Mouse (Mus musculus): ENCODE measurements around the gene Cxcr6.
A peak's percentile ranks its signal among the peaks of the same experiment; 100 is the strongest.
"Not testable (repeated sequence)": the region's sequence is repeated elsewhere in the genome, so short reads cannot be mapped to it uniquely, and the experiment has no call there.

The Cxcr6 gene

GRCm38 (mm10) chr9:123806267-123806666, at the start of gene Cxcr6:
Gene Cxcr6, plus strand, starts transcription at chr9:123806475.
- DNase-seq (ENCODE audit: low spot score in 2 of 2) = no peak

GRCm38 (mm10) chr9:123756752-123757151, 49.5 kb upstream of the Cxcr6 start:
- DNase-seq (ENCODE audit: low spot score in 2 of 2) = no peak

DNA sequence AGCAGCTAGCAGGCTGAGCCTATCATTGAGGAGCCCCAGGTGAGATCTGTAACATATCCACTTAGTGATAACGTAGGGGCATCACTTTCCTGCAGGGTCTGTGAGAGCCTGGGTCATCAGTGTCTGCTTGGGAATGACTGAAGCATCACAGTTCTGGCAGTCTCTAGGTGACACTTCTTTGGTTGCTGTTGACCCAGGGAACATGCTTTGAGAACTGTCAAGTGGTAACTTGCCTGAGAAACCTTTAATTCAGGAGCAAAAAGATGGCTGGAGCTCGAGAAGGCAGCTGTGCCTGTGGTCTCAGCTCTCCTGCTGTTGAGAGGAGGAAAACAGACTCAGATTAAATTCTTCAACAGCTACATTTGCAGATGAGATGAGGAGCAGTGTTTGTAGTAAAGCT, 48.9 kb upstream of the Cxcr6 start:
- DNase-seq (ENCODE audit: low spot score in 2 of 2) = no peak

DNA sequence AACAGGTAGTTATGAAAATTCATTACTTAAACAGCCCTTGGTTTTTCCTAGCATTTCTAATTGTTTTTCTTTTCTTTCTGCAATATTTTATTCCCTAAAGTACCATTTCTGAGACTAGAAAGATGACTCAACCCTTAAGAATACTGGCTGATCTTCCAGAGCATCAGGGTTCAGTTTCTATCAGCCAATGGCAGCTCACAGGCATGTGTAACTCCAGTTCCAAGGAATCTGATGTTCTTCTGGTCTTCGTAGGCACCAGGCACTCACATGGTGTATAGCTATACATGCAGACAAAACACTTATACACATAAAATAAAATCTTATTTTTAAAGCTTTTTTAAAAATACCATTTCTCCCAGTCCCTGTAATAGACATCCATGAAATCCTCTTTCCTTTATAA, 48.1 kb upstream of the Cxcr6 start:
- DNase-seq (ENCODE audit: low spot score in 2 of 2) = no peak

- no peak for DNase-seq (ENCODE audit: low spot score in 2 of 2)
These were observed 47.6 kb upstream of the Cxcr6 start for GRCm38 (mm10) chr9:123758645-123759044.

- DNase-seq (ENCODE audit: low spot score in 2 of 2) = no peak
These were observed 45.5 kb upstream of the Cxcr6 start for GRCm38 (mm10) chr9:123760806-123761205.

GRCm38 (mm10) chr9:123762886-123763285, 43.4 kb upstream of the Cxcr6 start:
- DNase-seq (ENCODE audit: low spot score in 2 of 2) = no peak

- no peak for DNase-seq (ENCODE audit: low spot score in 2 of 2)
These were observed 42.5 kb upstream of the Cxcr6 start for GRCm38 (mm10) chr9:123763771-123764170.

DNA sequence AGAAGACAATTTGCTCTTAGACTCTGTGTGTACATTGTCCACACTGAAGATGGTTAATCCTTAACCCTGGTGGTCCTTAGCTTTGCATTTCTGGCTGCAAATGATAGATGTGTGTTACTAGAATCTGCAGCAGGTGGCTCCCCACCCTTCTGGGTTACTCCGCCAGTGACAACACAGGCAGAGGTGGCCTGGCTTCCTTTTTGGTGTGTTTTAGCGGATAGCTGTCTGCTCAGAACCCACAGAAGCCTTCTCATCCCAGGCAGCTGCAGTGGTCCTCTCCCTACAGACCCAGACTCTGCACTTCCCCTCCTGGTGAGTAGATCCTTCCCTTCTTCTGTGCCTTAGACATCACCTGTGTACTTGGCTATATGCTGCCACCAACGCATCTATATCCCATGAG, 39.3 kb upstream of the Cxcr6 start:
- DNase-seq (ENCODE audit: low spot score in 2 of 2) = no peak

- DNase-seq (ENCODE audit: low spot score in 2 of 2) = no peak
These were observed 37.8 kb upstream of the Cxcr6 start for GRCm38 (mm10) chr9:123768443-123768842.

GRCm38 (mm10) chr9:123769532-123769931, 36.7 kb upstream of the Cxcr6 start:
- DNase-seq (ENCODE audit: low spot score in 2 of 2) = no peak

- DNase-seq (ENCODE audit: low spot score in 2 of 2) = not testable (repeated sequence)
These were observed 33.0 kb upstream of the Cxcr6 start for GRCm38 (mm10) chr9:123773299-123773698.

- no peak for DNase-seq (ENCODE audit: low spot score in 2 of 2)
These were observed 17.3 kb upstream of the Cxcr6 start for GRCm38 (mm10) chr9:123788855-123789529.

DNA sequence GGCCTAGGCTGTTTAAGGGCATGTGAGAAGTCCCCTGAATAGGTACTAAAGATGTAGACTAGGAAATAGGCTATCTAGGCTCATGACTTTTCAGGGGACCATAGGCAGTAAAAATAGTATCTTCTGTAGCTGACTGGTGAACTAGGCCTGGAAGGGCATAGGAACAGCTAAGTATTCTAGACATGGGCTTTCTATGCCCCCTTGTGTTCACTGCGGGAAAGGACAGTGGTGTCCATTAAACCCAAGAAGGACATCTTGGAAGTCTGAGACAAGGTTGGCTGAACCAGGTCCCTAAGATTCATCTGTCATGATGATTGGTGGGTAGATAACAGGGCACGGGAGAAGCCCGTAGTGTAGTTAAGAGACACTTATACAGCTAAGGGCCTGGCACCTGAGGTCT, 10.1 kb upstream of the Cxcr6 start:
- peak; percentile 11 to 27 for DNase-seq (ENCODE audit: low spot score in 2 of 2)

DNA sequence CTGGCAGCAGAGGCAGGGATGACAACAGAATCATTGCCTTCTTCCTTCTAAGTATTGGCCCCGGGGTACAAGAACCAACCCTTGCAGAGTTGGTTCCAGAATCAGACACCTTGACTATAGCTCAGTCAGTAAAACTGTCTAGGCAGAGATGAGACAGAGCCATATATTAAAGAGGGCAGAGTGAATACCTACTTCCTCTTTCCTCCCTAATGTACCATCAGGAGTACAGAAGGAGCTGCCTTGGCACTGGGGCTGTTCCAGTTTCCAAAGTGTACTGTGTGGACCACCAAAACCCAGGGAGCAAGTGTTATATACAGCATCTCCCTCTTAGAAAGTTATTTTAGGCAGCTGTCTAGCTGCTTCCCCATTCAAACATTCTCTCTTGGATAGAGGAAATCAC, 4.7 kb upstream of the Cxcr6 start:
- DNase-seq (ENCODE audit: low spot score in 2 of 2) = no peak

GRCm38 (mm10) chr9:123802421-123802820, 3.9 kb upstream of the Cxcr6 start:
- no peak for DNase-seq (ENCODE audit: low spot score in 2 of 2)

DNA sequence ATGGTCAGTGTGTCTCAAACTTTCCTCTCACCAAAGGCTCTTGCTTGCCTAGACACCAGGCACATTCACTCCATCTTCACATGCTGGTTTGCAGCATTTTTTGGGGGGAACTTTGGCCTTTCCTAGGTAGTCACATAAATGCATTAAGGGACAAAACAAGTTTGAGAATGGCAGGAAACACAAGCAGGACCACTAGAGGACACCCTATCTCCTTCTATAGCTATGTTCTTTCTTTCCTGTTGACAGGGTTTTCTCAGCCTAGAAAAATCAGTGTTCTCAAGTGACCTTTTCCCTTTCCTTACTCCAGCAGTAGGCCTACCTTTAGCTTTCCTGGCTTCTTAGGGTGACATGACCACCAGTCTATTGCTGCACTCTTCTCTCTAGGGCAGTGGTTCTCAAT, 3.4 kb upstream of the Cxcr6 start:
- DNase-seq (ENCODE audit: low spot score in 2 of 2) = no peak

DNA sequence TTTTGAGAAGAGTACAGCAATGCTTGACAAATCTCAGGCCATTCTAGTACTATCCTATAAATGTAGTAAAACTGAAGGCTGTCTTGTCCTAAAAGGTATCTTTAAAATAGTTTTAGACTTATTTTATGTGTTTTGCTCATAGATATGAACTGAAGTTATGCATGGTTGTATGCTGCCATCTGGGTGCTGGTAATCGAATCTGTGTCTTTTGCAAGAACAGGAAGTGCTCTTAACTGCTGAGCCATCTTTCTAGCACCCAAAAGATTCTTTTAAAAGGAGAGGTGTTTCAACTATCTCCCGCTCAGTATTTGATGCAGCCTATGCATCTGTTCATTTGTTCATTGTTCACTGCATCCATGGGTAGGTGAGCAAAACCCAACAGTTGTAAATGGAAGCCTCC, 1.0 kb upstream of the Cxcr6 start:
- DNase-seq (ENCODE audit: low spot score in 2 of 2) = no peak

DNA sequence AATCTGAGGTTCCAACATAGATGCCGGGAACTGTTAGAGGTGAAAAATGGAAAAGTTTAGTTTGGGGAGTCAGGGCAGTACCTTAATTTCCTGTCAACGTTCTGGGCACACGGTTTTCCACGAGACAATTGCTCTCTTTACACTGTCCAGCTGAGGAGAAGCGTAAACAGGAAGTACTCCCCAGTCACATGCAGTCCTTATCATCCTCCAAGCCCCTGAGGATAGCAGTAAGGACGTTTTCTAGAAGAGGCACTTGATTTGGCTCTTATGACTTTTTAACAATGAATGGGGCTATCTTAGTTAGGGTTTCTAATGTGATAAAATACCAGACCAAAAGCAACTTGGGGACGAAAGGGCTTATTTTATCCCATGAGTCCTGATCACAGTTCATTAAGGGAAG, 2.3 kb downstream of the Cxcr6 start:
- DNase-seq (ENCODE audit: low spot score in 2 of 2) = no peak

DNA sequence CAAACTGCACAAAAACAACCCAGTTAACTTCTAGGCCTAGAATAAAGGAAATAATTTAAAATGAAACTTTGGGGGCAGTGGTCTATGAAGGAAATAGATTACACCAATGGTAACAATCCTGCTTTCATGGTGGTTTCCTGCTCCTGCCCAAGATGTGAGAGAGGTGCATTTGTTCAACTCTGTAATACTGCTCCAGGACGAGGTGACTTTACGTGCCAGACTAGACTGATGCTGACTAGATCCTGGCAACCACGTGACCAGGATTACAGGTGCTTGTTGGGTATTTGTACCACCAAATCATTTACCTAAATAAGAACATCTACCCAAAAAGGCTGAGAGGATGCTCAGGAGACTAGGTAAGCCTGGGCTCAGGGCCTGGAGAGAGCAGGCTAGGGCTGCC, 5.6 kb downstream of the Cxcr6 start:
- no peak for DNase-seq (ENCODE audit: low spot score in 2 of 2)

- no peak for DNase-seq (ENCODE audit: low spot score in 2 of 2)
These were observed 8.1 kb downstream of the Cxcr6 start for GRCm38 (mm10) chr9:123814326-123814725.

DNA sequence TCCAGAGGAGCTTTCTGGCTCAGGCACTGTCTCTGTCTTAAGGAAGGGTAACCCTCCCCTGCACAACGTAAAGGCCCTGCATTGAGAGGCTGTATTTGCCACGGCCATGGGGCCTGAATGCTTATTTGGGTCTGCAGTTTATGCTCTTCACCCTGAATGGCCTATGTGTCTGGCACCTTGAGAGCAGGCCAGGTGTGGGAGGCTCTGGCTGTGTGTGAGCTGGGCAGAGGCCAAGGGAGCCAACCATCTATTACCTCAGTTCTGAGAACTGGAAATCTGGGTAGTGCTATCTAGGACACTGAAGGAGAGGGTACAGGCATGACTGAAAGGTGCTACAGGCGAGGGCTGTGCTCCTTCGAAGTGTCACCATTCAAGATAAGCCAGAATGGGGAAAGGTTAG, 8.5 kb downstream of the Cxcr6 start:
- no peak for DNase-seq (ENCODE audit: low spot score in 2 of 2)

- no peak for DNase-seq (ENCODE audit: low spot score in 2 of 2)
These were observed 9.2 kb downstream of the Cxcr6 start for GRCm38 (mm10) chr9:123815444-123815843.

DNA sequence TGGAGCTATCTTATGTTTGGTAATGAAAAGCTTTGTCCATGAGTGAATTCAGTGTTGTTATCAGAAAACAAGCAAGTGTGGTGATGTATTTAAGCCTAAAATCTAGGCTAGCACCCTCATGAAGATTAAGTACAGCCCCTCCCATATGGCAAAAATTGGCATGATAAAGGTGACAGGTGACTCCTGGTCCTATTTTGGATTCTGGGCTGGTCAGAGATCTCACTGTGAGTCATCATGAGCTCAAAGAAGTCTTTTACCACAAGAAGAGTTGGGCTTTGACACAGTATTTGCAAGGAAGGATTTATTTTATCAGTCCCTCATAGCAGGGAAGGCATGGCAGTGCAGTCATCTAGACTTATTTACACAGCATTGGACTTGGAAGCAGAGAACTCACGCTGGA, 9.7 kb downstream of the Cxcr6 start:
- no peak for DNase-seq (ENCODE audit: low spot score in 2 of 2)
